Mouse (Mus musculus) 3134 (cell line): ENCODE data around the gene Adck1.

ENCODE experiments used
- DNase-seq: peaks from one replicate; pipeline ENCODE4 v3.0.0-alpha.2; 2011; ENCODE audit warnings: low spot score; ENCODE audit not compliant: insufficient read length; ENCODE audit errors: extremely low read depth

Adck1 gene

DNA sequence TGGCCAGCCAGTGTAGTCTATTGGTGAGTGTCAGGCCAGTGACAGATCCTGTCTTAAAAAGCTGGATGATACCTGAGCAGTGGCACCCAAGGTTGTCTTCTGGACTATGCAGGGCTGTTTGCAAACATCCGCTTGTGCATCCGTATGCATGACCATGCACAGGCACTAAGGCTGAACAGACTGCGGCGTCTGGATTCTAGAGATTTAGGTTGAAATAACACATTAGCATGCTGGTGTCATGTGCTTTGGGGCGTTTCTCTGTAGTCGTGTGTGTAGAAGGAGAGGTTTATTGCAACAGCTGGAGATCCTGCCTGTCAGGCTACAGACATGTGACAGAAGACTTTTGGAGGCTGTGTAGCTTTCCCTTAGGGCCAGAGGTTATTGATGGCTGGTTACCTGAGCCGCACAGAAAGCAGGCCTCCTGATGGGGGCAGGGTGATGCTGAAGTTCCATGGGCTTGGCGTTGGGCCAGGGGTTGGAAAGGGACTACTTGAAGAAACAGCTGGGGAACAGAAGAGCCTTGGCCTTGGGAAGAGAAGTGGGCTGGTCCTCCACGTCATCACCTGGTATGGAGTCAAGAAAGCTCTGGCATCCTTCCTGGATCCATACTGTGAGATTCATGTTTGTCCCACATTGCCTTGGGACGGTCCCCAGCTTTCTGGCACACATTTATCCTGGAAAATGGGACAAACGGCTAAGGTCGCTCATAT lies 59.7 kb downstream of the Adck1 start:
- no peak for DNase-seq

DNA sequence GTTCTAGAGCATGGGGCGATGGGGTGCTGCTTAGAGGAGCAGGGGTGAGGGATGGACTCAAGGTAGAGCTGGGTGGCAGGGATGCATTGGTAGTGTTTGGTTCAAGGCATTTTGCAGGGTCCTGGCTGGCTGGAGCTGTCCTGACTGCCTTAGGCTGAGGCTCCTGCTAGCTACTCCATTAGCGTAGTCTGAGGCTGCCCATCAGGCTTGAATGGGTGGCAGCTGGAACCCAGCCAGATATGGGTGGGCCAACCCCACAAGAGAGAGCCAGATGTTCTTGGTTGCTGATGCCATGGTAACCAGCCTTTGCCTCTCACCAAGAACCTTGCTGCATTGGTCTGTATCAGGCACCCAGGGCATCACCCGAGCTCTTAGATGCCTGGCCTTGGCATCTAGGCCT lies 66.6 kb downstream of the Adck1 start:
- no peak for DNase-seq

DNA sequence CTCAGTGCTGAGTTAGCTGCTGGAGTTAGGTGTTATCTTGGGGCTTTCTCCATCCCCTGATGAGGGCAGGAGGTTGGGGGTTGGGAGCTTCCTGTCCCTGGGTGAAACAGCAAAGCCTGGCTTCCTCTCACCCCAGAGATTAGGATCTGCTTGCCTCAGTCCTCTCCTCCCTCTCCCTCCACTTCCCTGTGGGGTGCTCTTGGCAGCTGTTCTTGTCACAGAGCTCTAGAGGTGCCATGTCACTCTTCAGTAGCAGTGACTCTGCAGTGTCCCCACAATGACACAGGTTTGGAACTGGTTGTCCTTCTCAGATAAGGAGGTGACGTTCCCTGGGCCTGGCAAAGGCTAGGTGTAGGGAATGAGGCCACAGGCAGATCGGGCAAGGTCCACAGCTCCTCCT lies 68.4 kb downstream of the Adck1 start:
- no peak for DNase-seq

DNA sequence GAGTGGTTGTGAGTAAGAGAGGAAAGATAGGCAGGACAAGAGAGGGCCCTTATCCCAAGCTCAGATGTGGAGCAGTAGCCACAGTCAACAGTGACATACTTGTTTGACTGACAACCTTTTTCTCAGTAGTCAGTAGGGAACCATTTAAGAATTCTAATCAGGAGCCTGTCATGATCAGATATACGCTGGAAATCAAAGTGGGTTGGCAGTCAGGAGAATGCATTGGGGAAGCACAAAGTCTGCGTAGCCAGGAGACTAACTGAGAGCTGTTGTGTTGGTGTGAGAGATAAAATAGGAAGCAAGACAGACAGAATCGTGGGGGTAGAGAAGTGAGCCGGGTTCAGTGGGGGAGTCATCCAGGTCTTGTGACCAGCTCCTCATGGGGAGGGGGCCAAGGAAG lies 71.9 kb downstream of the Adck1 start:
- DNase-seq: no peak

DNA sequence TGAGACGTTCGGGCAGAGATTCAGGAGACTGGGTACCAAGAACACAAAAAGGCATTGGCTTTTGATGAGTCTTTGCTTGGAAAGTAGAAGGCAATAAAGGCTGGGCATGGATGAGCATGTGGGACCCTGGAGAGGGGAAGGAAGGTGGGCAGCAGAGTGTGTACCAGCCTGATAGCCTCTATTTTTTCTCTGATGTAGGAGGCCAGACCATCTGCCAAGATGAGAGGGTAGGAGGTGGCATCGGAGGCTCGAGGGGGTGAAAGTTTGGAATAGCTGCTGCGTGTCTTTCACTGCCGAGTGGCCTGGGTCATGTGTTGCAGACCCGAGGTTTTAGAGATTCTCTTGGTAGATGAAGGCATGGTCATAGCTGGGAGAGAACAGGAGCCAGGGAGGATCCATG lies 72.8 kb downstream of the Adck1 start:
- no peak for DNase-seq

DNA sequence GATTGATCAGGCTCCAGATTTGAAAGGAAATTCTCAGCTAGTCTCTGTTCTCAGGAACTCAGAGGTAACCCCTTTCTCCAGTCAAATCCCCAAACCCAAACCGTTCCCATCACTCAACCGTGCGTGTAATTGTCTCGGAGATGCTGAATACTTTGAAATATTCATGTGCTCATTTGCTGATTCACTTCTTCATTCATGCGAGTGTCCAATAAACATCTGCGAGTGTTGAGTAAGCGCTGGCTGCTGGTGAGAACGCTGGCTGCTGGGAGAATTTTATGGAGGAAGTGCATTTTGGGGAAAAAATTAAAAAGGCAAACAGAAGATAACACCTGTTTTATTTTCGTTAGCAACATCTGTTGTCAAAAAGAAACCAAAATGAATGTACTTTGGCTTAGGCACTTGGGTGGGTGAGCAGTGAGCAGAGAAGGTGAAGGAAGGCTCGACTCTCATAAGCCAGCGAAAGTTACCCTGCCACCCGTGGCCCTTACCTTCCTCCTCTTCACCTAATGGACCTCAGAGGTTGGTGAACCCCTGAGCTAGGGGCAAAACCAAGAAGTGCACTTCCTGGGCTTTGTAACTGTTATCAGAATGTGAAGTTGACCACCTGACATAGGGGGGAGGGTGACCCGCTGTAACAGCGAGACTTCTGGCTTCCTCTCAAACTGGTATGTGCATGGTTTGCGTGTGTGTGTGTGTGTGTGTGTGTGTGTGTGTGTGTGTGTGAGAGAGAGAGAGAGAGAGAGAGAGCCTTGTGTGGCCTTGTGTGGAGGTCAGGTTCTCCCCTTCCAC lies 76.8 kb downstream of the Adck1 start:
- no peak for DNase-seq

DNA sequence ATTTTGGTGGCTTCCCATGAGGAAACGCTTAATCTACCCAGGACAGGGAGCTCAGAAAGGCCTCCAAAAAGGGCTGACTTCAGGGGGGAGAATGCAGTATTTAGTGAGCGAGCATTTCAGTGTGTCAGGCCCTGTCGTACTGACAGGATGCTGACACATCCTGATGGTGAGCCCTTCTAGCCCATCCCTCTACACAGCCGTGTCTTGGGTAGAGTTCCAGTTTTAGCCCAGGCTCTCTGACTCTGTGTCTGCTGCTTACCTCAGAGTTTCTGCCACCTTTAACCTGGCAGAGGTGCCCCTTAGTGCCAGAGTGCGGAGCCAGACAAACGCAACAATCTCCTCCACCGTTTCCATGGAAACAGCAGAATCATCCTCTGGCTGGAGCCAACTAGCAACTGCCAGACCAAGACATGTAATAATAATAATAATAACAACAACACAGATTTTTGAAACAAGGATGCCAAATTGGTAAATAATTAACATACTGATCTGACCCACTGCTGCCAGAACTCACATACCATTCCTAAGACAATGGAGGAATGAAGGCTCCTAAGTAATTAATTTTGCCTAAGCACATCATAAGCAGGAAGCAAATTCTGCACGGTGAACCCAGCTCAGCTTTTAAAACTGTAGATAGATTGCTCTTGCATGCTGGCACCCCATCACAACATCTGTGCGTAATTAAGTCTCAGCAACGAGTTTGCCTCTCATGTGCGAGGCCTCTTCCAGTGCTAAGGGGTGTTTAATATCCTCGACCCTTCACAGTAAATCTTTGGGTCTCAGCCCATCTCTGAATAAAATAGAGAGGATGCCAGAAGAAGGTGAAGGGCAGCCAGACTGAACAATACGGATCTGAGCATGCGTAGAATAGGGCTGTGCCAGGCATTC lies 81.8 kb downstream of the Adck1 start:
- no peak for DNase-seq

DNA sequence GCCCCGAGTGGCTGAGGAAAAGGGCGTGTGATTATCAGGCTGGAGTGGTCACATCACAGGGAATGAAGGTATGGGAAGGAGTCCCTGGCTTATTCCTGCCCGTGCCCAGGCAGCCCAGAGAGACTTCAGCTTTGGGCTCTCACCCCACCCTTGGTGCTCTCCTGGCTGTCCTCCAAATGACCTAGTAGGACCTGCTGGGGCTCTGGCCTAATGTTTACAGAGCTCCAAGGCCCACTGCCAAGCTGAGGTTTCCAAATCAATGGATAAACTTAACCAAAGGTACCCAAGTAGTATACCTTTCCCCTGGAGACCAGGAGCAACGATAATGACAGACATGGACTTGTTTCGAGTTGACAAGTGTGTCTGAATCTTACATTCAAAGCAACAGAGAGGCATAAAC lies 83.7 kb downstream of the Adck1 start:
- no peak for DNase-seq

DNA sequence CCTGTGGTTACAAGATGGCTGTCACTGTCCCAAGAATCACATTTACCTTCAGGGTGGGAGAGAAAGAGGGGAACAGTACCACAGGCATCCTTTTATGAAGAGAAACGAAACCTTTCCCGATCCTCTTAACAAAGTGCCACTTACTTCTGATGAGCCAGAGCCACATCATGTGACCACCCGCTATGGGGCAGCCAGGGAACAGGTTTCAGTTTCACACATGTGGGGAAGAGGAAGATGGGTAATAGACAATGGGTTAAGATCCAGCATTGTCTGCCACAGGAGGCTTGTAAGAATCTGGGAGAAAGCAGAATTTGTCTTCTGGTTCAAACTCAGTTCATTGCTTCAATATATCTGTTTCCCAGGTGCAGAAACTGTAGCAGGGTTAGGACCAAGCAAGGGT lies 85.1 kb downstream of the Adck1 start:
- no peak for DNase-seq

DNA sequence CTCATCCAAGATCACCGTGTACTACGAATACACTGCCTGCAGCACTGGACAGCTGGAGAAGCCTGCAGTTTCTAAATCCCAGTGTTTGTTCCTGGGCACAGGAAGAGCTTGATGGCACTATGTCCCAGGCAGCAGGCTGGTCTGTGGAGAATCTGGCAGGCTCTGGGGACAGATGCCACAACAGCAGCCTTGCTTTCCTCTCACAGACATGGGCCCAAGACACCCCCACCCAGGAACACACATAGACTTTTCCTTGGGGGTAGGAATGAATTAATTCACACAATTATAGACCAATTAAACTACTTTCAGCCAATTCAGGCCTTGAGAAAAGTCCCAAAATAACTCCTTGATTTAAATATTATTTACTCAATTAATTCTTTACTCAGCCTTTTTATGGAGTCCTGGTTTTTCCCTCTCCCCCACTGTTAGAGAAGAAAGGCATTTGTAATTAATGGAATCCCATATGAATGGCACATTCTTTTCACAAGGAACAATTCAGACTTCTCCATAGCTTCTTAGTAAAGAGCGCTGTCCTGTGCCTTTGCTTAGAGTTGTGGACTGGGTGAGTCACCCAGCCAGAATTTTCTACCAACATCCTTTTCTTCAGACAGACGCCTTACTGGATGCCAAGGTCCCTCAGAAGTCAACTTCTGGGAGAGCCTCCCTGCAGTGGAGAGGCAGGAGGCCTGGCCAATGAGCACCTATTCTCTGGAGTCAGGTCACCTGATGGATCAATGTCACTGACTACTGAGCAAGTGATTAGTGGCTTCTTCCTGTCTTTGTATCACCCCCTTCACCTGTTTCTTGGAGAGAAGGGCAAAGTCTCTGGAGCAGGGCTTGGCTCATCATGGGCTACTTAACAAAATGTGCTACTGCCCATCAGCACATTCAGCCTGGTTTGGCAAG lies 90.6 kb downstream of the Adck1 start:
- DNase-seq: no peak

DNA sequence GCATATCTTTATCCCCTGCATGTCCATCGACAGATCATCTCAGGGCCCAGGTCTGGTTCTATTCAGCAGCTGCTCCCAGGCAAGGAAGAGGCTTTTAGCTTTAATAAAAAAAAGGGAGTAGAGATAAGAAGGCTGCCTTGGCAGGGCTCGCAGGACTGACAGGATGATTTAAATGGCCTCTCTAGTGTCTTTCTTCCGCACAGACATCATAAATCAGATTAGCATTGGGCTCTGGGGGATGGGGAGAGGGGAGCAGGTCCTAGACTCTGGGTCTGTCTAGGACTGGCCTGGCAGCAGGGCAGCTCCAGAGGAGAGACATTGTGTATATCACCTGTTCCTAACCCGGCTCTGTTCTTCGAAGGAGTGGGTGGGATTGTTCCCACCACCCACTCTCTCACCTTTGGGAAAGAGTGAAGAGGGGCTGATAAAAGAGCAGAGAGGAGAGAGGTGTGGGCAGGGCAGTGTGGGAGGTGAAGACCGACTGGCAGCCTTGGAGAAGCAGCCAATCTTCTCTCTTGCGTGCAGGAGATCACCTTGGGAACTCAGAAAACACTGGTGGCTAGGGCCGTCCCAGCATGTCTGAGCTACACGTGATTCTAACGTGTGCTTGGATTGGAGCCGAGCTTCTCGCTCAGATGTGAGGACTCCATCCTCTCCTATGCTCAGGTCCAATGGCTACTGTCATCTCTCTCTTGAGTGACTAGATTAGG lies 94.5 kb downstream of the Adck1 start:
- no peak for DNase-seq

DNA sequence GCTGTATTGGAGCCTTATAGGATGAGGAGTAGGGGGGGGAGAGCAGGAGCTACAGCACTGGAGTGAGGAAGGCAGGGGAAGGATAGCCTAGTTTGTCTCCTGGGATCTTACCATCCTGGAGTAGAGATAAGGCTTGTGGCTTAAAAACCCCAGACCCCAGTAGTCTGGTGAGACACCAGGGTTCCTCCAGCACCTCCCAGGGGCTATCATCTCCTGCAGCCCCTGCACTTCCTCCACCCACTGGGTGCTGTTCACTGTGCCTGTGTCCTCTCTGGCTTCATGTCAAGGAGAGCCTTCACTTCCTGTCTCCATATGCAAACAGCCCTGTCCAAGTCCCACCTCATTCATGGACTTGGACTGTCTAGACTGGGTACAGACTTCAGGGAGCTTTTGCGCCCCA lies 96.7 kb downstream of the Adck1 start:
- DNase-seq: no peak

DNA sequence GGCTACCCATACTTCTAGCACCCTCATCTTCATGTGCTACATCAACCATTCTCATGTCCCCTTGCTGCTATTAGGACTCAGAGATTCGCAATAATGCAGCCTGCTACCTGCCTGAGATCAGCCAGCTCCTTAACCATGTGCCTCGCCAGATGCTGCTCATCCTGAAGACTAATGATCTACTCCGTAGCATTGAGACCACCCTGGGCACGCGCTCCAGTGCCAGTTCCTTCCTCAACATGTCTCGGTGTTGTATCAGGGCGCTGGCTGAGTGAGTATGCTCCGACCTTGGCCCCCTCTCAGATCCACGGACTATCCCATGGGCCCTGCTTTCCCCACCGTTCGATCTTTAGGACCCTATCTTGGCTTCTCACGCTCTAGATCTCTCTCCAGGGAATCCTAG lies 98.6 kb downstream of the Adck1 start:
- DNase-seq: no peak

DNA sequence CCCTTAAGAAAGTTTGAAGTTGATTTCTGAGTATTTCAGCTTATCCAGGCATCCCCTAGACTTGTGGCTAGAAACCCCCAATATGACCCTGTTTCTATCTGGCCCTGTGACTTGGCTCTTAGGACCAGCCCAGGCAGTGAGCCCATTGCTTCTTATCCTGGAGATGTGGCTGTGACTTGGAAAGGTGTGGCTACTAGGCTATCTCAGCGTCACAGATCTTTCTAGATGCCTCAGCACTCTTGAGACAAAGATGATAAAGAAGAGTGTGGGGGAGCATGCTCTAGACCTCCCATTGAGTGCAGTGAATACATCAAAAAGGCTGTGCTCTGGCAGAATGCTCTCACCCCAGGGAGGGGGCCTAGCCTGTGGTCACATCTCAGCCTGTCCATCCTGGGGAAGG lies 99.1 kb downstream of the Adck1 start:
- no peak for DNase-seq

DNA sequence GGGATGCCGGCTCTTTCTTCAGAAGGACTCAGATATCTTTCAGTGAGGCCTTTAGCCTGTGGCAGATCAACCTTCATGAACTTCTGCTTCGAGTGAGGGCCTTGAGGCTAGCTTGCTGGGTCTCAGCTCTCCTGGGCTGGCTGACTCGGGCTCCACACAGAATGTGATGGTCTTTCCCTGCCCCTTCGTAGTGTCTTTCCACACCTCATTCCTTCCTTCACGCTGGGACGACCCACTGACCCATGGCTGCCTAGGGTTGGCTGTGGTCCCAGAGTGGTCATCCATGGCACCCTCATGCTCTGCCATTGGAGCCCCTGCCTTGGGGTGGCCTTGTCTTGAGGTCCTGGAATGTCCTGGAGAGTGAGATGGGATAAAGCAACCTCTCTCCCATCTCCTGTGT lies 100.7 kb downstream of the Adck1 start:
- no peak for DNase-seq

DNA sequence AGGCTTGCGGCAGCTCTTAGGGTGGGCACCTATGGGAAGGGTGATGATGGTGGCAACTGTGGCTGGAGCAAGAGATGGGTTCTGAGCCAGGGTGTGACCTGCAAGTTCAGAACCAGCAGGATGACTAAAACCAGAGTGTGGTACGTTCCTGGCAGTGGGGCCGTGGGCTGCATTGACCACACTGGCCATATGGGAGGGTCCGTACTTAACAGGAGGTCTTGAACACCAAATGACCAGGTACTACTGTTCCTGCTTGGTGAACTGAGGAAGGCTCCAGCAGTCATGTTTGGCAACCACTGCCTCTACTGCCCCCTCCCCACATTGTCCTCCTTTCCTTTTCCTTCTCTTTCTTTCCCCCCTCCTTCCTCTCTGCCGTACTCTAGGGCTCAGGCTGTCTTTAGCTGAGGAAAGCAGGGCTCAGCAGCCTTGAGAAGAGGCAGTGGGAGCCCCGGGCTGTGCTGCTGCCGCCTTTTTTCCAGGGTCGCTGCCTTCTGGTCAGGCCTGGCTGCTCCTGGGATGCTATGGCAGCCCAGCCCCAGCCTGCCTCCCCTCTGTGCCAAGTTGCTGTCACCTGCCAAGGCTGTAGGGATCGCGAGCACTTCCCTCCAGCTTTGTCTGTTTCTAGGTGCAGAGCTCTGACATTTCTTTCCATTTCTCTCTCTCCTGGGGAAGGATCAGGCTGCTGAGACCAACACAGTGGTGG lies 103.4 kb downstream of the Adck1 start:
- no peak for DNase-seq

DNA sequence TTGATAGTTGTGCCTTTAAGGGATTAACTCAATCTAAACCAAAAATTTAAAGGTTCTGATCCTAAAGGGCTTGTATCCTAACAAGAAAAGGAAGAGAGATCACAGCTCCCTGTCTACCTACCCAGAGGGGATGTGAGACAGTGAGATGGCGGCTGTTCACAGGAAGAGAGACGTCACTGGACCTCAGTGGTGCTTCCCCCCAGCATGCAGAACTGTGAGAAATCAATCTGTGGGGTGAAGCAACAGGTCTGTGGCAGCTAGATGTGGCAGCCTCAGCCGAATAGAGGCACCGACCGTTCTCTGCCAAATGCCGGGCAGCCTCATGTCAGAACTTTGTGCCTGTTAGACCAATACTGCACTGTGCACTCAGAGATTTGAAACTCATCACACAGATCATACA lies 106.4 kb downstream of the Adck1 start:
- DNase-seq: no peak

DNA sequence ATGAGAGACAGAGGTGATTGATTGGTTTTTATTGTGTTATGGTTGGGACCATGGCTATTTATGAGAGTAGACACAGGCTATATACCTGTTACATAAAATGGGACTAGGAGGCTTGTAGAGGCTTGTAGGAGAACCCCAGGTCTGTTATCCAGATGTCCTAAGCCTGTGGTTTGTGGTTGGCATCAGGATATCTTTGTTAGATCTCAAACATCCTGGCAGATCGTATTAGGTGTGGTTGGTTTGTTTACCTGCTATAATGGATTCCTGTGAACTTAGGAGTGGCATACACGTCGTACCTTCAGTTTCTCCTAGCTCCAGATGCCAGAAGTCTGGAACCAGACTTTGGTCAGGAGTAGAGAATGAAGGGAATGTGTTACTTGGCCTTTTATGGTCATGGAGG lies 106.9 kb downstream of the Adck1 start:
- DNase-seq: no peak

DNA sequence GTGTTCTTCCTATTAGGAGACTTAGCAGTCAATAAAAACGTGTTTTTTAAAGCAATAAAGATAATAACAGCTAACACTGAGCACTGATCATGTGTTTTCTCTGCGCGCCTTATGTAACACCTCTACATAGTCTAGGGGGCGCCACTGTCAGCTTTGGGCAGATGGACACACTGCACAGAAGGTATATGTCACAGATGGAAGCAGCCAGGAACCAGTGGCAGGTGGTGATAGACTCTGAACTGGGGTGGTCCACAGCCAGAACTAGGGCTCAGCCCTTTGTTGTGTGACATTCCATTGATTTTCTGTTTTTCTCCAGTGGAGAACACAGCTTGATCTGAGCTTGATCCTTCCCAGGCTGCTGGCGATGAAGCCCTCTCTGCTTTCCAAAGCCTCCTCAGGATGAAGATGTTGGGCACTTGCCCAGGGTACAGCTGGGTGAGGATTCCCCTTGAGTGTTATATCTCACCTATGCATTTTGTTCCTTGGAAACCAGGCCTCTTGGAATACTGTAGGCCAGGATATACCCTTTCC lies 107.6 kb downstream of the Adck1 start:
- no peak for DNase-seq
